Mouse (Mus musculus) olfactory bulb, adult 2 months (tissue): ENCODE results near the gene Prelp.

Source experiments
- CTCF ChIP-seq: fragments of 200-500 bp; IDR thresholded peaks from 2 replicates; pipeline ENCODE4 v1.5.1; 2012; ENCODE audit warnings: low read depth, mild to moderate bottlenecking, low read length, moderate library complexity; ENCODE audit not compliant: insufficient read depth
- POLR2A ChIP-seq: fragments of 200-500 bp; IDR thresholded peaks from 2 replicates; pipeline ENCODE4 v1.6.1; 2012; ENCODE audit warnings: mild to moderate bottlenecking, low read depth, low read length, moderate library complexity; ENCODE audit not compliant: insufficient read depth

GRCm38 (mm10) chr1:133920401-133920800 lies 813 bp downstream of the Prelp start:
- TF ChIP-seq POLR2A (no peak), CTCF (no peak)
